8 mouse cellular contexts compared by ENCODE assay signal in genomic region chr3:89449541-89449940, GRCm38 (mm10). TPM values are rescaled to one million over a fixed set of nuclear protein-coding genes. Genes with fewer than 3 reads are reported as not detected.
DNase-seq lines count a peak whose midpoint lies in the region.

No protein-coding gene starts in this region.

- H3K4me1 ChIP-seq in hindbrain, embryonic 10.5 days (replicated peaks), result peaks cover 14% of the 10 kb centered on the region

- no peak overlapping the region for H3K4me3 ChIP-seq in hindbrain, embryonic 10.5 days

- no peak overlapping the region for H3K27ac ChIP-seq in hindbrain, embryonic 10.5 days

- DNase-seq in WW6 (ENCODE audit: low read depth, low spot score), result peak; percentile 94
- peak; percentile 84 to 86 for DNase-seq in cerebellum, postnatal 10 days
- DNase-seq in frontal cortex, postnatal 10 days (ENCODE audit: low spot score in 2 of 2), result peak; percentile 43 to 60
- DNase-seq in hindbrain, embryonic 10.5 days (ENCODE audit: low spot score), result peak; percentile 67
- DNase-seq in layer of hippocampus, adult 9-10 months (ENCODE audit: low spot score), result peak; percentile 53
- peak; percentile 82 for DNase-seq in lung, postnatal 14 days
- DNase-seq in right cerebral cortex, adult 18-20 months, result peak; percentile 76
- DNase-seq in urinary bladder, postnatal 36 days (ENCODE audit: low spot score in 2 of 2), result peak; percentile 40 to 57

- no peaks in the 10 kb centered on the region for H3K27me3 ChIP-seq in hindbrain, embryonic 10.5 days (ENCODE audit: insufficient read depth, poor library complexity, severe bottlenecking)

- H3K9me3 ChIP-seq in hindbrain, embryonic 10.5 days, result no peaks in the 10 kb centered on the region

- peaks cover 29% of the 10 kb centered on the region for H3K36me3 ChIP-seq in hindbrain, embryonic 10.5 days

- 39% methylated on average over 7 of the region's 7 CpGs for WGBS in hindbrain, embryonic 10.5 days

RNA-seq across cellular contexts. Expression of gene Pmvk, which starts 4.8 kb away (rescaled TPM):
- 71.4 and 87.8 TPM in 2 replicates for polyA plus RNA-seq in hindbrain, embryonic 10.5 days (2016; fragmentation: Nextera tagmentation; extraction: Ambion mirVana)

RNA-seq across cellular contexts. Expression of gene Pbxip1, which starts 13.0 kb away (rescaled TPM):
- 21.1 and 21.6 TPM in 2 replicates for polyA plus RNA-seq in hindbrain, embryonic 10.5 days (2016; fragmentation: Nextera tagmentation; extraction: Ambion mirVana)

RNA-seq across cellular contexts. Expression of gene Pygo2, which starts 19.5 kb away (rescaled TPM):
- 46.0 and 50.4 TPM in 2 replicates for polyA plus RNA-seq in hindbrain, embryonic 10.5 days (2016; fragmentation: Nextera tagmentation; extraction: Ambion mirVana)

RNA-seq across cellular contexts. Expression of gene Shc1, which starts 31.3 kb away (rescaled TPM):
- 58.3 and 68.1 TPM in 2 replicates for polyA plus RNA-seq in hindbrain, embryonic 10.5 days (2016; fragmentation: Nextera tagmentation; extraction: Ambion mirVana)

RNA-seq across cellular contexts. Expression of gene Cks1b, which starts 31.4 kb away (rescaled TPM):
- 535 and 648 TPM in 2 replicates for polyA plus RNA-seq in hindbrain, embryonic 10.5 days (2016; fragmentation: Nextera tagmentation; extraction: Ambion mirVana)
